Mouse (Mus musculus) c-Kit-positive CD71-positive TER-119-positive erythroid progenitor cells, embryonic 14.5 days (primary cell): ENCODE measurements around the gene Prr19.

Source experiments
- DNase-seq: peaks from one replicate; pipeline ENCODE4 v3.0.0-alpha.2; 2013; ENCODE audit warnings: low spot score

The Prr19 gene

DNA sequence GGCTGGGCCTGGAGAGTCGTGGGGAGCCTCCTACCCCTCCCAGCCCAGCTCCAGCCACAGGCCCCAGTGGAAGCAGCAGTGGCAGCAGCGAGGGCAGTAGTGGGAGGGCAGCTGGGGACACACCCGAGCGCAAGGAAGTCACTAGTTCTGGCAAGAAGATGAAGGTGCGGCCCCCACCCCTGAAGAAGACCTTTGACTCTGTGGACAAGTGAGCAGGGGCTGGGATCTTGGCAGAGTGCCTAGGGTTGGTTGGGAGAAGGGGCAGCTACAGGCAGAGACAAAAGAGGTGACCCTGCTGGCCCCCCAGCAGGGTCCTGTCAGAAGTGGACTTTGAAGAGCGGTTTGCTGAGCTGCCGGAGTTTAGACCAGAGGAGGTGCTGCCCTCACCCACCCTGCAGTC lies 9.1 kb upstream of the Prr19 start:
- no peak for DNase-seq

- DNase-seq: no peak
Observed at GRCm38 (mm10) chr7:25293191-25293739, 7.9 kb upstream of the Prr19 start.

DNA sequence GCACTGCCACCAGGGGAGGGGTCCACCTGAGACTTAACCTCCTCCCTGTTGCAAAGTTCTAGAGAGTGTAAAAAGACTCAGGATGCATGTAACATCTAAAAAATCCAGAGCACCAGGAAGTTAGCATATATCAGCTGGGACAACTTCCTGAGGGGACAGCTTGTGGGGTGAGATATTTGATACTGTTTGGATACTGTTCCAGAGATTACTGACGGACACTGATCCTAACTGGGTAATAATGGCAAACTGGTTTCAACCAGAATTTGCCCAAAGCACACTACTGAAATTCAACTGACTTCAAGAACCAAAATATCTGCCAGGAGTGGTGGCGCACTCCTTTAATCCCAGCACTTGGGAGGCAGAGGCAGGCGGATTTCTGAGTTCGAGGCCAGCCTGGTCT lies 6.7 kb upstream of the Prr19 start:
- DNase-seq: no peak

- no peak for DNase-seq
Observed at GRCm38 (mm10) chr7:25294960-25295722, 6.1 kb upstream of the Prr19 start.

DNA sequence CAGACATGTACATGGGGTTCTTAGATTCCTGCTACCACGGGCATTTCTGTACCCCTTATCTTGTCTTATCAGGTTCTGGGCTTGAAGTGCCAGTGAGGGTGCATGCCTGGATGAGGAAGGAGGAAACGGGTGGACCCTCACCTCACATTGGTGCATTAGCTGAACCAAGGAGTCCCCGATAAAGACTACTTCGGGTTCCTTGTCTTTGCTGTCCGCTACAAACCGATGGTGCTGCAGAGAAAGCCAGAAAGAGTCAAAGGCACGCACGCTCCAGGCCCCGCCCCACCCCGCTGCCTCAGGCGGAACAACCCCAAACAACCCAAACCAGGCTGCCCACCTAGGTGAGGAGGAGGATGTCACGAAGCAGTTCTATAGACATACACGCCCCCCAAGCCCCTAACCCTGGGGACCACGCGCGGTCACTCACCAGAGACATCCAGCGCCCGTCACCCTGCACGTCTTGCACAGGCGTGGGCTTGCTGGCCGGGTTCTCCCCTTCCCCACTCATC lies 4.2 kb upstream of the Prr19 start:
- DNase-seq: no peak

GRCm38 (mm10) chr7:25297454-25298325 lies 3.5 kb upstream of the Prr19 start, which contains the start of gene Pafah1b3:
TSS of gene Pafah1b3 (minus strand) at chr7:25297986.
- peak; percentile 59 for DNase-seq

GRCm38 (mm10) chr7:25303003-25303684 lies 1.9 kb downstream of the Prr19 start:
- DNase-seq: no peak

DNA sequence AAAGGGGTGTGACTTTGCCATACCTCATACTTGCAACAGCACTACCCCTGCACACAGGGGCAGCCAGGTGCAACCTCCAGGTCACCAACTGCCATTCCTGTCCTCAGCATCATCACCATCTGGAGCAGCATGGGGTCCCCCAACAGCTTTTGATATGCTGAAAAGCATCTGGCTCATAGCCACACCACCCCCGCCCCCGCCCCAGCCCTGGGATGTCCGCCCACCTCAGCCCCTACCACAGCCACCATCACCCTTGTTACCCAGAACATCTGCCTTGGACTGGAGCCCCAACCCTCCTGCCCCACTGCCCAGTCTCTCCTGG lies 2.4 kb downstream of the Prr19 start:
- DNase-seq: no peak

DNA sequence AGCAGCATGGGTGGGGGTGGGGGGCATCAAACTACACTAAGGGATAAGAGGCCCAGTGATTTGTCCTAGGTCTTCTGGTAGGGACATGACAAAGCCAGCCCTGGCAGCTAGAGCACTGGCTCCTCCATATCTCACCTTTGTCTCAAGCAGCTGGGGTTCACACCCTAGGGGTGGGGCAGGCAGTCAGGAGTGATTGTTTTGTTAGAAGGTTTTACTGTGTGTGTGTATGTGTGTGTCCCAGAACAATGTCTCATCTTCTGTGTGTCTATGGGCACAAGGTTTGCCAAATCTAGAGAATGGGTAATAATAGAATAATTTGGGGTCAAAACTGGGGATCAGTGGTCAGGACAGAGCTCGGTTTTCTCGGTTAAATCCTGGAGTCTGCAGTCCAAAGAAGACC lies 4.3 kb downstream of the Prr19 start:
- no peak for DNase-seq

DNA sequence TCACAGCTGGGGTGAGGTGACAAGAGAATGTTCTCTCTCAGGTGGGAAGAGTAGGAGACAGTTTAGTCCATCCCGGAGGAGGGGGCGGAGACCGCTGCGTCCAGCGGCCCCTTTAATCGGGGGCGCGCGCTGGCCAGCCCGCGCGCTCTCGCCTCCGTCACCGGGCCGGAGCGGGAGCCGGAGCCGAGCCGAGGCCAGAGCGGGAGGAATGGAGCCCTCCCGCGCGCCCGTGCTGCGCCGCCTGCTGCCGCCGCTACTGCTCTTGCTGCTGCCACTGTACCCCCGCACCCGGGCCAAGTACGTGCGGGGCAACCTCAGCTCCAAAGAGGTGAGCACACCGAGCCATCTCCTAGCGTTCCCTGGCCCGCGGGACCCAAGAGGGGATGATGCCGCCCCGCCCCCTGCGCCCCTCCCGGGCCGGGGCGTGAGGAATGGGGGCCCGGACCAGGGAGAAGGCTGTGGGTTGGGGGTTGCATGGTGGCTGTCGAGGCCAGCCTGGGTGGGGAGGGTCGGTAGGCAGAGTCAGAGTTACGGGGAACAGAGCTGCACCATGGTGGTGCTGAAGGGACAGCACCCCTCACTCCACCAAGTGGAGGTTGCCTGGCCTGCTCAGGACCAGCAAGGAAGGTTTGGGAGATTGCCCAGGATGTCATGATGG lies 4.9 kb downstream of the Prr19 start, which contains the start of gene Tmem145:
TSS of gene Tmem145 (plus strand) at position 151 of the 658 bp plus-strand sequence.
- no peak for DNase-seq

GRCm38 (mm10) chr7:25306614-25306996 lies 5.4 kb downstream of the Prr19 start:
- no peak for DNase-seq

GRCm38 (mm10) chr7:25308702-25309318 lies 7.6 kb downstream of the Prr19 start:
- DNase-seq: no peak

- DNase-seq: no peak
Observed at GRCm38 (mm10) chr7:25309425-25309824, 8.2 kb downstream of the Prr19 start.

DNA sequence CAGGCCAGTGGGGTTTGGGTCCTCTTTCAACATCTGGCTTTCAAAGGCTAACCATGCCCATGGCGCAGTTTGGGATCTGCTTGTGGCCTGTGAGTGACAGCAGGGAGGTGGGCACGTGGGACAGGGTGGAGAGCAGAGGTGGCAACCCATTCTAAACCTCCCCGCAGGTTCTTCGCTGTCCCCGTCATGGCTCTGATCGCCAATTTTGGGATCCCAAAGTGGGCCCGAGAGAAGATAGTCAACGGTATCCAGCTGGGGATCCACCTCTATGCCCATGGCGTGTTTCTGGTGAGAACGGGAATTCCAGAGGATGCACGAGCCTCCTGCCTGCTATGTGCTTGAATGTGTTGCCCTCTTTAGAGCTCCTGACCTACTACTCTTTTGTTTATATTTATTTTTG lies 10.0 kb downstream of the Prr19 start:
- no peak for DNase-seq

GRCm38 (mm10) chr7:25313325-25313724 lies 12.1 kb downstream of the Prr19 start:
- DNase-seq: no peak

DNA sequence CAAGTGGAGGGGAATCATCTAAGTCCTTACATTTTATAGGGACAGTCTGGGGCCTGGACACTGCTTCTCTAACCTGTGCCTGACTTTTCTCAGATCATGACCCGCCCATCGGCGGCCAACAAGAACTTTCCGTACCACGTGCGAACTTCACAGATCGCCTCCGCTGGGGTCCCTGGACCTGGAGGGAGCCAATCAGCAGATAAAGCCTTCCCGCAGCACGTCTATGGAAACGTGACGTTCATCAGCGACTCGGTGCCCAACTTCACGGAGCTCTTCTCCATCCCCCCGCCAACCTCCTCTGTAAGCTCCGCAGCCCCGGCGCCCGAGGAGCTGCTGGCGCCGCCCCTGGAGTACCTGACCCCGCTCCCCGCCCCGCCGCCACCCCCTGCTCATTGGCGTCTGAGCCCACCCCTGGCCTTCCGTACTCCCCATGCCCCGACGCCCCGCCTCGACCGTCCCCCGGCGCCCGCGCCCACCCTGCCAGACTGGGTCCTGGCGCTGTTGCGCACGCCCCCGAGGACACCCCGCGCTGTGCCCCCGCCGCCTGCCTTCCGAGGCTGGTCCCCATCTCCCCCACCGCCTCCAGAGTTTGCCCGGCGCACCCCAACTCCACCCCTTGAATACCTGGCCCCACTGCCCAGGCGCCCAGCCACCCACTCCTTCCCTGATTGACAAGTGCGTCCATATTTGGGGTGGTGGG lies 13.5 kb downstream of the Prr19 start:
- DNase-seq: no peak

DNA sequence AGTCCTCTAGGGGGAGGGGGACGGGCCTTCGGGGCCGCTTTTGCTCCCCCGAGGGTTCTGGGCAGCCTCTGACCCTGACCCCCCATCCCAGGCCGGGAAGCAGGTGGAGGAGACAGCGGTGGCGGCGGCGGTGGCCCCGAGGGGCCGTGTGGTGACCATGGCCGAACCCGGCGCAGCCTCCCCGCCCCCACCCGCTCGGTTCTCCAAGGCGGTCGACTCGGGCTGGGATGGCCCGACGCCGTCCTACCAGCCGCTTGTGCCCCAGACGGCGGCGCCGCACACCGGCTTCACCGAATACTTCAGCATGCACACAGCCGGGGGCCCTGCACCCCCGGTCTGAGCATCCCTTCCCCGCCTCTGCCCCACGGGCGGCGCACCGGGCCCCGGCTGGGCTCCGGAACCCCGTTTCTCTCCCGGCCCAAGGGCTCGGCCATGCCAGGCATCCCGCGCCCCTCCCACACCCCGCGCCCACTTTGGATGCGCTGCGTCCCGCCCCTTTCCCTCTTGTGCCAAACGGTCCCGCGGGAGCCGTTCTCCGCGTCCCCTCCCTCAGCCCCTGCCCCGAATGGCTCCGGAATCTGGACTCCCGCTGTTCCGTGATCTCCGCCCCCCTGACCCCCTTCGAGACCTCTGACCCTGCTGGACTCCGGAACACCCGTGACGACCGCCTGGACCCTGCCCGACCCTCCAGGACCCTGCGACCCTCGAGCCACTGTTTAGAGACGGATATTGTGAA lies 14.3 kb downstream of the Prr19 start:
- no peak for DNase-seq

DNA sequence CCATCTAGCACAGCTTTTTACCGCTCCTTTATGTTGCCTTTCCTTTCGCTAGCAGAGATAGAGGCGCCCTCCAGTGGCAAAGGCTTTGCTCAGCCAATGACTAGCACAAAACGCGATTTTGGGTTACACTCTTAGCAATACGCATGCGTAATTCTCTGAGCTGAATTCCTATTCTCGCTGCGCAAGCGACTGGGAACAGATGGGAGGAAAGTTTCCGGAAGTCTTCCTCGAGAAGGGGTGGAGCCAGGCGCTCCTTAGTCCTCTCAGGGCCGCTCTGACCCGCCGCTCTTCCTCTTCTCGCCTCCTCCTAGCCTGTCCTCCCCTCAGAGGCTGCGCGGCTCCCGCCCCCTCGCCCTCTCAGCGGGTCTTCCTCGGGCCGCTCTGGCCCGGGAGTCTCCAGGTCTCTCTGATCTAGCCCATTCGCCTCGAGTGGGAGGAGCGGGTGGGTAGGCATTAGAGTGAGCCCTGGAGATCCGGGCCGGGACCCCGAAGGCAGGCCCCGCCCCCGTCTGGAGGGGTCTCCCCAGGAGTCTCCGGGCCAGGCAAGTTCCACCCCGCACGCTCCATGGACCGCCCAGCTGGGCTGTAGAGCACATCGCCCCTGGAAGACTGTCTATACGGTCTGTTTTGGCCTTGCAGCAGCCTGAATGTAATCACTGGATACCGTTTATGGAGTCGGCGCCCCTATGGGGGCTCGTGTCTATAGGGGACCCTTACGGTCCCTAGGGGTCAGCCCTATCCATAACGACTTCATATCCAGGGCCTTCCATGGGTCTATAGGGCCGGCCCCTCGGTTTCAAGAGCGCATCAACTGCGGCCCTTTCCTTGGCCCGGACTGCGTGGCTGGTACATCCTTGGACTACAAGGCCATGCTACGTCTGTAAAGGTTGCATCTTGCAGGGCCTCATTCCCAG lies 15.6 kb downstream of the Prr19 start, which contains the start of gene Megf8:
TSS of gene Megf8 (plus strand) at position 633 of the 914 bp plus-strand sequence.
- peak; percentile 87 for DNase-seq
